Comparison of ENCODE assay signal across 8 mouse cellular contexts in the genomic region with DNA sequence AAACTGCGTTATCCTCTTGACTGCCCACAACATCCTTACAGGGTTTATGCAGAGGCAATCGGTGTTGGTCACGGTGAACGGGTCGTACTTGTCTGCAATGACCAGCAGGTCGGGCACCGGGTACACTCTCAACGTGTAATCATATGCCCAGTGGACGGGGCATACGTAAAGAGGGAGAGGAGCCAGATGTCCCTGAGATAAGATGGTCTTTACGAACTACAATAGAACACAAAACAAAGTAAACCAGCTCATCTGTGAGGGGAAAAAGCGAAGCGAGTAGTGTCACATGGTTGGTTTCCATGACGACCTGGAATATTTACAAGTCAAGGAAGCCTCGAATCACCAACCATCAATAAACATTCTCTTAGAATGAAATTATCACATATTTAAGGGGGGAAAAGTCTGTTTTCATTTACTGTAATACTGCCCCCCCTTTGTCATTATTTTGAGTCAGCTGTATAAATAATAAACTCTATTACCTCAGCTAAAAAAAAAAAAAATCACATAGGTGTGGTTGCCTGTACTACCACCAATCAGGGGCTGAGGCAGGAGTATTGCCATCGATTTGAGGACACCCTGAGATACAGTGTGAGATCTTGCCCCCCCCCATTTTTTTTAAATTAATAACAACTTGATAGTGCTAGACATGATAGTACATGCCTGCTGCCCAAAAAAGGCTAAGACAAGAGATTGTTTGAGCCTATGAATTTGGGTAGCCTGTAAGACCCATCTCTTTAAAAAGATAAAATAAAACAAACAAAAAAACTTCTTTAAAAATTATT. TPM values are rescaled to one million over a fixed set of nuclear protein-coding genes. Genes with fewer than 3 reads are reported as not detected.
DNase-seq lines count a peak whose midpoint lies in the region; ATAC-seq and TF ChIP-seq lines count a peak whose summit lies in the region.

A gene (minus strand): TSS at position 216 of the 782 bp plus-strand sequence.

- H3K9me3 ChIP-seq in heart, embryonic 10.5 days: no peaks in the 10 kb centered on the region
- H3K9me3 ChIP-seq in ES-E14 (ENCODE audit: control insufficient read depth, insufficient read depth, low read depth, low read length): no peaks in the 10 kb centered on the region
- no peaks in the 10 kb centered on the region for H3K9me3 ChIP-seq in forebrain, embryonic 14.5 days (replicated peaks; ENCODE audit: control insufficient read depth, low read length)

- no peak within 1 kb of the TSS for H3K4me3 ChIP-seq in heart, embryonic 10.5 days
- H3K4me3 ChIP-seq in ES-E14 (ENCODE audit: insufficient read depth in 1 of 2, low read depth in 1 of 2, low read length in 2 of 2, poor library complexity in 1 of 2, severe bottlenecking in 1 of 2): no peak within 1 kb of the TSS
- H3K4me3 ChIP-seq in forebrain, embryonic 14.5 days (ENCODE audit: low read depth, low read length): no peak within 1 kb of the TSS

- no peaks in the 10 kb centered on the region for H3K4me1 ChIP-seq in heart, embryonic 10.5 days
- peaks cover 0 to 3% of the 10 kb centered on the region in 2 experiments; a peak in 1 of 4 replicates for H3K4me1 ChIP-seq in ES-E14 (ENCODE audit: control insufficient read depth in 2 of 2, insufficient read depth in 2 of 2, low read length in 2 of 2, poor library complexity in 1 of 2)
- no peaks in the 10 kb centered on the region for H3K4me1 ChIP-seq in forebrain, embryonic 14.5 days (ENCODE audit: control insufficient read depth, insufficient read depth, low read length)

- no peak within 1 kb of the TSS for H3K4me2 ChIP-seq in forebrain, embryonic 14.5 days (ENCODE audit: low read length)

- DNase-seq in heart, embryonic 10.5 days (ENCODE audit: low spot score): peak; percentile 47
- no peak for DNase-seq in heart, postnatal 36 days
- DNase-seq in ES-E14 (ENCODE audit: low read depth, low spot score): no peak
- peak; percentile 69 for DNase-seq in forebrain, embryonic 14.5 days (ENCODE audit: low spot score)
- no peak for DNase-seq in ovary, postnatal 36 days (ENCODE audit: low spot score)
- DNase-seq in layer of hippocampus, adult 11-12 months (ENCODE audit: low spot score): no peak
- DNase-seq in ovary, postnatal 10 days (ENCODE audit: low spot score): no peak

- 87% methylated on average over 16 of the region's 16 CpGs for WGBS in heart, embryonic 10.5 days
- WGBS in forebrain, embryonic 14.5 days: 81% methylated on average over 16 of the region's 16 CpGs

- peaks cover 66% of the 10 kb centered on the region for H3K36me3 ChIP-seq in heart, embryonic 10.5 days
- peaks cover 9% of the 10 kb centered on the region for H3K36me3 ChIP-seq in ES-E14 (ENCODE audit: control insufficient read depth, insufficient read depth, low read length, poor library complexity, severe bottlenecking)
- peaks cover 30% of the 10 kb centered on the region for H3K36me3 ChIP-seq in forebrain, embryonic 14.5 days (ENCODE audit: control insufficient read depth, insufficient read depth, low read length)

- intact Hi-C loops in heart, postnatal 36 days (cut with DNase I): loop anchor here (10.0 kb wide), 1 partner anchor 381 kb away; a partner anchor contains a TSS

- in situ Hi-C loops in ES-E14 (cut with MboI; ENCODE audit: low sequenced_read_pairs in 2 of 2, unreplicated experiment in 2 of 2): no loop called here

- ATAC-seq in forebrain, embryonic 14.5 days: 0 out of 2 replicates have a peak, but pooled peaks have one; percentile 42
- no peak for ATAC-seq in megakaryocyte-erythroid progenitor cell, adult 5-6 weeks (replicated peaks; ENCODE audit: low FRiP score, low TSS enrichment, poor library complexity, severe bottlenecking)

- no peak within 1 kb of the TSS for H3K9ac ChIP-seq in ES-E14 (ENCODE audit: insufficient read depth, low read depth, low read length, poor library complexity, severe bottlenecking)
- no peak within 1 kb of the TSS for H3K9ac ChIP-seq in forebrain, embryonic 14.5 days (ENCODE audit: low read length)

- no peaks in the 10 kb centered on the region for H3K27me3 ChIP-seq in heart, embryonic 10.5 days (ENCODE audit: insufficient read depth, poor library complexity, severe bottlenecking)
- H3K27me3 ChIP-seq in forebrain, embryonic 14.5 days (replicated peaks; ENCODE audit: control insufficient read depth, insufficient read depth, low read length): no peaks in the 10 kb centered on the region

- no peak within 1 kb of the TSS for H3K27ac ChIP-seq in heart, embryonic 10.5 days
- no peak within 1 kb of the TSS for H3K27ac ChIP-seq in ES-E14 (ENCODE audit: insufficient read depth, low read depth, low read length, poor library complexity, severe bottlenecking)
- H3K27ac ChIP-seq in forebrain, embryonic 14.5 days (ENCODE audit: low read depth, low read length): no peak within 1 kb of the TSS

TF ChIP-seq in ES-E14, 5 proteins besides CTCF, POLR2A, EP300 and RAD21:
- TF ChIP-seq ZNF384 (IDR thresholded peaks at IDR 0.05; ENCODE audit: low read depth, low read length): no peak; the same call in 1 of the 2 replicates
- no peak for TF ChIP-seq CHD2 (IDR thresholded peaks at IDR 0.05; ENCODE audit: low read depth, low read length)
- TF ChIP-seq ZC3H11A (IDR thresholded peaks at IDR 0.05; ENCODE audit: borderline replicate concordance, low read depth, low read length): no peak
- no peak for TF ChIP-seq HCFC1 (IDR thresholded peaks at IDR 0.05; ENCODE audit: borderline replicate concordance, insufficient read depth, low read length)
- TF ChIP-seq MAFK (IDR thresholded peaks at IDR 0.05; ENCODE audit: insufficient read depth, low read depth, low read length): no peak

RNA-seq across cellular contexts. Expression of the gene that starts here (rescaled TPM):
- polyA plus RNA-seq in heart, embryonic 10.5 days (2016; fragmentation: Nextera tagmentation; extraction: Ambion mirVana): 24.3 and 29.5 TPM in 2 replicates
- total RNA-seq in heart, postnatal 36 days (2021): 1 to 10 TPM; 2.5 to 2.8 TPM
- 9.8 and 12.1 TPM in 2 replicates for total RNA-seq in ES-E14 (2012; rRNA removed)
- 20.9 and 22.1 TPM in 2 replicates for polyA plus RNA-seq in forebrain, embryonic 14.5 days (2014; fragmentation: Nextera tagmentation; extraction: Ambion mirVana)
- total RNA-seq in megakaryocyte-erythroid progenitor cell, adult 5-6 weeks (2014; fragmentation: Nextera tagmentation): 24.6 and 33.2 TPM in 2 replicates
- total RNA-seq in megakaryocyte-erythroid progenitor cell, adult 5-6 weeks (2017): 18.5 and 30.4 TPM in 2 replicates

Comparison
In these comparisons a context has a peak if more than half of its experiments do, and no peak if none do; other contexts are left out.
1. DNase-seq: peak in heart, embryonic 10.5 days (single experiment) and forebrain, embryonic 14.5 days (single experiment); none in heart, postnatal 36 days (0 of 2), ES-E14 (single experiment), ovary, postnatal 36 days (single experiment), layer of hippocampus, adult 11-12 months (single experiment) and ovary, postnatal 10 days (single experiment).